Mouse (Mus musculus) adrenal gland, adult 8-10 months (tissue): ENCODE data around the gene Arf3. TPM values are rescaled to one million over a fixed set of nuclear protein-coding genes. Genes with fewer than 3 reads are reported as not detected.
"Not testable (repeated sequence)": the region's sequence is repeated elsewhere in the genome, so short reads cannot be mapped to it uniquely, and the experiment has no call there.

ENCODE experiments used
- DNase-seq: peaks from one replicate; pipeline ENCODE4 v3.0.0; 2022
- total RNA-seq, 4 experiments: library from RNA; stranded (reverse); gene quantifications; 2 replicates each; pipeline ENCODE4 v1.2.4; 2022

Arf3 gene
- total RNA-seq, 4 experiments from 2014 or later, result 153 to 163 (median 159) TPM

GRCm38 (mm10) chr15:98753021-98753423, 10.0 kb downstream of the Arf3 start:
- no peak for DNase-seq

GRCm38 (mm10) chr15:98749093-98749492, 13.9 kb downstream of the Arf3 start:
- DNase-seq, result no peak

- DNase-seq, result no peak
Measured at GRCm38 (mm10) chr15:98747296-98747695, 15.7 kb downstream of the Arf3 start.

GRCm38 (mm10) chr15:98746344-98746965, 16.6 kb downstream of the Arf3 start:
- no peak for DNase-seq

- DNase-seq, result not testable (repeated sequence)
Measured at GRCm38 (mm10) chr15:98743863-98744262, 19.2 kb downstream of the Arf3 start.

- DNase-seq, result no peak
Measured at GRCm38 (mm10) chr15:98742766-98743428, 20.1 kb downstream of the Arf3 start.

GRCm38 (mm10) chr15:98740219-98740618, 22.8 kb downstream of the Arf3 start:
- DNase-seq, result no peak

- DNase-seq, result no peak
Measured at GRCm38 (mm10) chr15:98738796-98739195, 24.2 kb downstream of the Arf3 start.

- no peak for DNase-seq
Measured at GRCm38 (mm10) chr15:98737881-98738280, 25.1 kb downstream of the Arf3 start.

GRCm38 (mm10) chr15:98736521-98736920, 26.5 kb downstream of the Arf3 start:
- DNase-seq, result no peak

- DNase-seq, result no peak
Measured at GRCm38 (mm10) chr15:98733976-98734566, 28.9 kb downstream of the Arf3 start.

GRCm38 (mm10) chr15:98733370-98733769, 29.6 kb downstream of the Arf3 start:
- no peak for DNase-seq

- DNase-seq, result no peak
Measured at GRCm38 (mm10) chr15:98732006-98732531, 30.9 kb downstream of the Arf3 start.

GRCm38 (mm10) chr15:98730790-98731189, 32.2 kb downstream of the Arf3 start:
- DNase-seq, result no peak

- DNase-seq, result no peak
Measured at GRCm38 (mm10) chr15:98729791-98730545, 33.0 kb downstream of the Arf3 start.

GRCm38 (mm10) chr15:98728366-98728765, 34.6 kb downstream of the Arf3 start:
- DNase-seq, result no peak

- DNase-seq, result peak; percentile 62
Measured at GRCm38 (mm10) chr15:98727443-98728321, 35.3 kb downstream of the Arf3 start, which contains the start of gene Fkbp11. Fkbp11 (minus strand) TSS chr15:98728198.

- no peak for DNase-seq
Measured at GRCm38 (mm10) chr15:98726746-98727145, 36.3 kb downstream of the Arf3 start.

GRCm38 (mm10) chr15:98726079-98726478, 36.9 kb downstream of the Arf3 start:
- DNase-seq, result no peak

GRCm38 (mm10) chr15:98724441-98724840, 38.6 kb downstream of the Arf3 start:
- DNase-seq, result no peak

- DNase-seq, result no peak
Measured at GRCm38 (mm10) chr15:98722854-98723253, 40.2 kb downstream of the Arf3 start.

- no peak for DNase-seq
Measured at GRCm38 (mm10) chr15:98722191-98722590, 40.8 kb downstream of the Arf3 start.
